Mouse (Mus musculus) T-cell, adult 2 months (primary cell): ENCODE data around the gene Slc2a10.
A peak's percentile ranks its signal among the peaks of the same experiment; 100 is the strongest.

Experiments used
- DNase-seq: peaks from one replicate; pipeline ENCODE4 v3.0.0; 2022; ENCODE audit warnings: low spot score

Gene Slc2a10

GRCm38 (mm10) chr2:165503259-165504203, at the start of gene Slc2a10:
Gene Slc2a10 (plus strand): TSS chr2:165503787.
- no peak for DNase-seq

- peak; percentile 18 for DNase-seq
Observed at GRCm38 (mm10) chr2:165456710-165457109, 46.9 kb upstream of the Slc2a10 start.

- no peak for DNase-seq
Observed at GRCm38 (mm10) chr2:165458189-165458588, 45.4 kb upstream of the Slc2a10 start.

GRCm38 (mm10) chr2:165459663-165460062, 43.9 kb upstream of the Slc2a10 start:
- no peak for DNase-seq

- DNase-seq: no peak
Observed at GRCm38 (mm10) chr2:165467824-165468452, 35.6 kb upstream of the Slc2a10 start.

- peak; percentile 17 for DNase-seq
Observed at GRCm38 (mm10) chr2:165470167-165470566, 33.4 kb upstream of the Slc2a10 start.

GRCm38 (mm10) chr2:165471943-165472342, 31.6 kb upstream of the Slc2a10 start:
- no peak for DNase-seq

- no peak for DNase-seq
Observed at GRCm38 (mm10) chr2:165473003-165473402, 30.6 kb upstream of the Slc2a10 start, which contains the start of gene Slc13a3. Gene Slc13a3 (minus strand): TSS chr2:165473230.

- DNase-seq: no peak
Observed at GRCm38 (mm10) chr2:165475412-165475811, 28.2 kb upstream of the Slc2a10 start.

GRCm38 (mm10) chr2:165475850-165476249, 27.7 kb upstream of the Slc2a10 start:
- no peak for DNase-seq

- DNase-seq: no peak
Observed at GRCm38 (mm10) chr2:165482003-165482402, 21.6 kb upstream of the Slc2a10 start.

- no peak for DNase-seq
Observed at GRCm38 (mm10) chr2:165484152-165484551, 19.4 kb upstream of the Slc2a10 start.

- no peak for DNase-seq
Observed at GRCm38 (mm10) chr2:165485826-165486225, 17.8 kb upstream of the Slc2a10 start.

GRCm38 (mm10) chr2:165486401-165486800, 17.2 kb upstream of the Slc2a10 start:
- DNase-seq: no peak

GRCm38 (mm10) chr2:165486881-165487535, 16.6 kb upstream of the Slc2a10 start:
- DNase-seq: peak; percentile 56

GRCm38 (mm10) chr2:165492648-165493553, 10.7 kb upstream of the Slc2a10 start, which contains the start of gene Trp53rka:
Gene Trp53rka (minus strand): TSS chr2:165493324.
- DNase-seq: peak; percentile 79

- DNase-seq: no peak
Observed at GRCm38 (mm10) chr2:165493587-165494210, 9.9 kb upstream of the Slc2a10 start.

- DNase-seq: no peak
Observed at GRCm38 (mm10) chr2:165494495-165494894, 9.1 kb upstream of the Slc2a10 start.

- DNase-seq: peak; percentile 59
Observed at GRCm38 (mm10) chr2:165496251-165496650, 7.3 kb upstream of the Slc2a10 start.

- DNase-seq: no peak
Observed at GRCm38 (mm10) chr2:165497706-165498275, 5.8 kb upstream of the Slc2a10 start.

- no peak for DNase-seq
Observed at GRCm38 (mm10) chr2:165498816-165499215, 4.8 kb upstream of the Slc2a10 start.
